Mouse (Mus musculus): ENCODE measurements around the gene Cir1.

- TF ChIP-seq CTCF (IDR thresholded peaks at IDR 0.05; ENCODE audit: low read depth, low read length): no peak
- no peak for TF ChIP-seq POLR2A (IDR thresholded peaks at IDR 0.05; ENCODE audit: borderline replicate concordance, low read depth, low read length)
Measured at GRCm38 (mm10) chr2:73266011-73266410, 46.5 kb downstream of the Cir1 start.

All from bone marrow macrophage, adult 2 months (primary cell).